Mouse (Mus musculus) monocyte, adult 2 months (primary cell): ENCODE measurements around the gene Gm12184.
A peak's percentile ranks its signal among the peaks of the same experiment; 100 is the strongest.
"Not testable (repeated sequence)": the region's sequence is repeated elsewhere in the genome, so short reads cannot be mapped to it uniquely, and the experiment has no call there.

ENCODE experiments used
- DNase-seq, 2 experiments: peaks; one replicate each; pipeline ENCODE4 v3.0.0; 2022; ENCODE audit warnings: low spot score in 2 of 2, low read depth in 1 of 2

Gm12184 gene

DNA sequence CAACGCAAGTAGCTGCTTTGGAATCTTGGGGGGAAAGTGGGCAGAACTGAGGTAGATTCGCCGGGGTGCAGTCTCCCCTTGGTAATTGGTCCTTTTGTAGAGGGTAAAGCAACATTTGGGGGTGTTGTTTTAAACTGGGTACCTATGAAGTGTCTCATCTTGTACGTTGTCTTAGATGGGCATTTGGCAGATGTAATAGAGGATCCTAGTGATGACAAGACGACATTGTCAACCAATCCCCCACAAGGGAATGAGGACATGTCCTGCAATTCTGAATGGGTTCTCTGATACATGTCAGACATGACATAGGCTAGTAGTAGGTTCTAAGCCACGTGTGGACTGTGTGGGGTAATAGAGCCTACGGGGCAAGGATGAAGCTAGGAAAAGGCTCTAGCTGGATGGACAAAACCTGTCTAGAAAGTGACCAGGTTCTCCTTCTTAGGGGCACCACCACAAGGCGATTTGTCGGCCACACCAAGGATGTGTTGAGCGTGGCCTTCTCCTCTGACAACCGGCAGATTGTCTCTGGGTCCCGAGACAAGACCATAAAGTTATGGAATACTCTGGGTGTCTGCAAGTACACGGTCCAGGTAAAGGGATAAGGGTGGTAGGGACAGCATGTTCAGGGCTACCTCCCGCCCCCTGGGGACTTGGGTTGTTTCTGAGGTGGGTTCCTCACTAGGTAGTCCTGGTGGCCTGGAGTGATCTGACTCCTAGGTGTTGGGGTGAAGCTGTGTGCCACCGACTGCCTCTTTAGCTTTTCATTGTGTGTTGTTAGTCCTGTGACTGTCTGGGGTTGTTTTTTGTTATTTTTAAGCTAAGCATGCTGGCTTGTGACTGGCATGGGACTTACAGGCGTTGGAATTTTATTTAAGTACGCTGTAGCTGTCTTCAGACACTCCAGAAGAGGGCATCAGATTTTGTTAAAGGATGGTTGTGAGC is 24.4 kb downstream of the Gm12184 start:
- no peak for DNase-seq

DNA sequence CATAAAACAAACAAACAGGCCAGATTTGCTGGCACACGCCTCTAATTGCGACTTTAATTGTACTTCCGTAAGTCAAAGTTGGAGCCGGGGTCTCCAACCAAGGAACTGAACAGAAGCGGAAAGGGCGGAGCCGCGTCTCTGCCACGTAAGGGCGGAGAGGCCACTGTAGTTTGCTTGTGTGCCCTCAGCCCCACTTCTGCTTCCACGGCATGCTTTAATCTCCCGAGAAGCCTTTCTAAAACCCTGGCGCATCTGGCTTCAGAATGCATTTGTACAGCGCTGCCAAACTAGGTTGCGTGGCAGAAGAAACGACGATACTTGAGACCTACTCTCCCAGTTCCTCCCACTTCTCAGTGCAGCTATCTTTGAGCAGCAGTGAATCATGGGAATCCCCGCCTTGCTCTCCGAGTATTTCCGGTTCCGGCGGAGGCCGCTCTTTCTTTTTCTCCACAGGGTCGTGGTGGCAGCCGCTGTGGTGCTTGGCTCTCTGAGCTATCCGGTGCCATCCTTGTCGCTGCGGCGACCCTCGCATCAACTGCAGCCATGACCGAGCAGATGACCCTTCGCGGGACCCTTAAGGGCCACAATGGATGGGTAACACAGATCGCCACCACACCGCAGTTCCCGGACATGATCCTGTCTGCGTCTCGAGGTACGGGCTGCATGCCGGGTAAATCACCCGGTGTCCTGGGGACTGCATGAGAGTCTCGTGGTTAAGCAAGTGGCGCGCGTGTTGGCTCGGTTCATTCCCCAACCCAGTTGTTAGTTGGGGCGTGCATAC is 26.3 kb downstream of the Gm12184 start, which contains the start of gene Rack1:
TSS of gene Rack1 (plus strand) at position 412 of the 781 bp plus-strand sequence.
- peak; percentile 77 to 83 for DNase-seq

DNA sequence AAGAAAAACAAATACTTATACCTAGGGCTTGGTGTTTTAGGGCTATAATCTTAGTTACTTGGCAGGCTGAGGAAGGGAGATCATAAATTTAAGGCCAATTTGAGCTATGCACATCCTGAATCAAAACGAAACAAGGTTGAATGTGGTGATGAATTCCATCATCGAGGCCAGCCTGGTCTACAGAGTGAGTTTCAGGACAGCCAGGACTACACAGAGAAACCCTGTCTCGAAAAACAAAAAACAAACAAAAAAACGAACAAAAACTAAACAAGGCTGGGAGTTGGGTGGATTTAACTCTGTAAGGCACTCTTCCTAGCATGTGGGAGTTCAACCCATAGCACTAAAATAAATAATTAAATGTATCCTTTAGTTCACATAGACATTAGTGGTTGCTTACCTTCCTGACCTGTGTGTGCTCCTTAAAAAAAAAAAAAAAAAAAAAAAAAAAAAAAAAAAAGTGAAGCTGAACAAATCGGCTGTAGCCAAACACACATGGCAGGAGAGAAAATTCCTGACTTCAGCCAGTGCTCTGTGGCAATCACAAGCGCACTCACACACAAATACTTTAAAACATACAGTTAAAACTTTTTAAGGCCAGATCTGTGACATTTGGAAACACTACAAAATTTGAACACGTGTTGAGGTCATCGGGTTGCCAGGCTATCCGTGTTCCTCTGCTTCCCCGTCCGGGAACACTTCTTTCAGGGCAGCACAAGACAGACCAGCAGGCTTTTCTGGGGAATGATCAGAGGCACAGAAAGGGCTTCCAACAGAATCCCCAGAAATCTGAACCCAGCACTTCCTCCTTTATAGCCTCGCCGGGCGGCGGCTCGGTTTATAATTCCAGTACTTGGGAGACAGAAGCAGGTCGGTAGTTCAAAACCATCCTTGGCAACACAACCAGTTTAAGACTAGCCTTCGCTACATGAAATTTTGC is 27.2 kb downstream of the Gm12184 start:
- no peak for DNase-seq

DNA sequence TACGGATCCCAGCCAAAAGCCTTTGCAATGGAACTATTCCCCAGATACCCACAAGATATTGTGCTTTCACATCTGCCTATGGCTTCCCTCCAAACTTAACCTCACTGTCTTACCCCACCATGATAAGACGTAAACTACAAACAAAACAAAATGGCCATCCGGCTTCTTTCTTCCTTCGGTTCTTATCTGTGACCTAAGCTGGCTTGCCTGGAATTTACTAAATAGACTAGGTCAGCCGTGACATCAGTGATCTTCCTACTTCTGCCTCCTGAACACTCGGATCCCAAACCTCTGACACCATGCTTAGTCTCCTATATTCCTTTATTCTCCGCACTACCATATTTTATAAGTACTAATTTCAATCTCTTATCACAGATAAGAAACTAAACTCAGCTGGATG is 28.1 kb downstream of the Gm12184 start:
- no peak for DNase-seq

DNA sequence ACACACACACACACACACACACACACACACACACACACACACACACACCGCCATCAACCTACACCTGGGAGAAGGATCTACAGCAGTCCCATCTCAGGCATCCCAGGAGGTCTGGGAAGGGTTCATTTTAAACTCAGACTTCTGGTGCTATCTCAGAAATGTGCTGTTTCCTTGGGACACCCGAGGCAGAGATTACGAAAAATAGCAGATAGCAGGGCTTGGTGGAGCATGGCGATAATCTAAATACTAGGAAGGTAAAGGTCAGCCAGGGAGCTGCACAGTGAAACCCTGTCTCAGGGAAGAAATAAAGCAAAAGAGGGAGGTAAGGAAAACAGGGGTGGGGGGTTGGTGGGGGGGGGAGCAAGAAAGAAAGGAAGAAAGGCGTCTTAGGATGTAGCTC is 29.2 kb downstream of the Gm12184 start:
- no peak for DNase-seq

DNA sequence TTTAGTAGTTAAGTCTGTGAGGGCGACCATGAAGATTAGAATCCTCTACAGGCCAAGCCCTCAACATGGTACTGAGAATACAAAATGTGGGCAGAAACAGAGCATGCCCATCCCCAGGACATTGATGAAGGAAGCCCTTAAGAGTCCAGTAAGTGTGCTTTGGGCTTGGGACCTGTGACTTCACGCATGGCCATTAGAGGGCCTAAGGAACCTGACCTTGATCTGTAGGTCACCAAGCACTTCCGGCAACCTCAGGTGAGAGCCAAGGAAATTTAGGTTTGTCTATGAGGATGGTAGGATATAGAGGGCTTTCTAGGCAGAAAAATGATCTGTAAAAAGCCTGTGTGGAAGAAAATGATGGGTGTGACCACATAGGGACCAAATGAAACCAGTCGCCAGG is 30.2 kb downstream of the Gm12184 start:
- DNase-seq = no peak

DNA sequence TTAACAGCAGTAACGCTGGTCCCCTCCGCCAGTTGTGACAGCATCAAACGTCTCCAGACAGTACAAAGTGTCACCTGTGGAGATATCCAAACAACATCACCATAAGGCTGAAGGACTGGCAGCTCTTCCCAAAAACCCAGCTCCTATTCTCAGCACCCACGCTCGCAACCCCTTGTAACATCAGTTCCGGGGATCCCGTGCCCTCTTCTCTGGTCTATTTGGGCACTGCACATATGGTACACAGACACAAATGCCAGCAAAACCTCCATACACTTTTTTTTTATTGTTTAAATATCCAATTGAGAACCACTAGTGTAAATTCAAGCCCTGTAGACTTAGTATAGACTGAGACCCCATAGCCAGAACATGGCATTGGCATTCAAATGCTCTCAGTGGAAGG is 31.2 kb downstream of the Gm12184 start:
- DNase-seq = peak in 1 of 2 experiments; percentile 22

DNA sequence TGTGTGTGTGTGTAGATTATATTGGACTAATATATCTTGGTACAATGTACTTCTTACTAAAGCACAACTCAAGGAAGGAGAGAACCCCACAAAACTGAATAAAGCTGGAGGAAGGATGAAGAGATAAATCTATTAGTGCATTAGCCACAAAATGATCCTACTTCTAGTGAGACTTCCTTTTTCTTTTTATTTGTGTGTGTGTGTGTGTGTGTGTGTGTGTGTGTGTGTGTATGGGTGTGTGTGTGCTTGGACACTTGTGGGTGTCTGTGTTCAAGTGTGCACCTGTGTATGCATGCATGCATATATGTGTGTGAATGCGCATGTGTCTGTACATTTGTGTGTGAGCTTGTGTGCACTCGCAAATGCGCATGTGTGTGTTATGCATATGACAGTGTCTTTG is 33.3 kb downstream of the Gm12184 start:
- no peak for DNase-seq

DNA sequence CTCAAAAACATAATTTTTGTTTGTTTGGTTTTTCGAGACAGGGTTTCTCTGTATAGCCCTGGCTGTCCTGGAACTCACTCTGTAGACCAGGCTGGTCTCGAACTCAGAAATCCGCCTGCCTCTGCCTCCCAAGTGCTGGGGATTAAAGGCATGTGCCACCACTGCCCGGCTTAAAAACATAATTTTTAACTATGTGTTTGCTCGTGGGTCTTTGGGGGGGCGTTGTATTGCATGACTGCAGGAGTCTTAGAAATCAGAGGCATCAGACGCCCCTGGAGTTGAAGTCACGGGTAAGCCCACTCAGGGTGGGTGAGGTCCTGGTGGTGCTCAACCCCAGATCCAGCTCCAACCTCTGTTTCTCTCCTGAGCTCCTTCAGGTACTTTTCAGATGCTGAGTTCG is 34.6 kb downstream of the Gm12184 start:
- not testable (repeated sequence) for DNase-seq

DNA sequence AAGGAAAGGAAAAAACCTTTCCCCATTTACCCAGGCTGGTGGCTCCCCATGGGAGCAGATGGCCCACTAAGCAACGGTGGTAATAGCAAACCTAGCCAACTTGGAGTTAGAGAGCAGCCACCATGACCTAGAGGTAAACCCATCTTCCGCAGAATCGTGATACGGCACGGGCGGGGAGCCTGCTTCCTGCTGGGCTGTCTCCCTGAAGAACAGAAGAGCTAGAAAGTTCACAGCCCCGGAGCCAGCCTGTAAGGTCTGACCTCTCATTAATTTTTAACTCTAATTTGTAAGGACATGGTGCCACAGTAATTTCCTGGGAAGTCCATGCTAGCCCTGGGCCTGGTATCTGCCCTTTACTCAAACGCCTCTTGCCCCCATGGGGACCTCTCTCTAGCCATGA is 35.5 kb downstream of the Gm12184 start:
- no peak for DNase-seq

DNA sequence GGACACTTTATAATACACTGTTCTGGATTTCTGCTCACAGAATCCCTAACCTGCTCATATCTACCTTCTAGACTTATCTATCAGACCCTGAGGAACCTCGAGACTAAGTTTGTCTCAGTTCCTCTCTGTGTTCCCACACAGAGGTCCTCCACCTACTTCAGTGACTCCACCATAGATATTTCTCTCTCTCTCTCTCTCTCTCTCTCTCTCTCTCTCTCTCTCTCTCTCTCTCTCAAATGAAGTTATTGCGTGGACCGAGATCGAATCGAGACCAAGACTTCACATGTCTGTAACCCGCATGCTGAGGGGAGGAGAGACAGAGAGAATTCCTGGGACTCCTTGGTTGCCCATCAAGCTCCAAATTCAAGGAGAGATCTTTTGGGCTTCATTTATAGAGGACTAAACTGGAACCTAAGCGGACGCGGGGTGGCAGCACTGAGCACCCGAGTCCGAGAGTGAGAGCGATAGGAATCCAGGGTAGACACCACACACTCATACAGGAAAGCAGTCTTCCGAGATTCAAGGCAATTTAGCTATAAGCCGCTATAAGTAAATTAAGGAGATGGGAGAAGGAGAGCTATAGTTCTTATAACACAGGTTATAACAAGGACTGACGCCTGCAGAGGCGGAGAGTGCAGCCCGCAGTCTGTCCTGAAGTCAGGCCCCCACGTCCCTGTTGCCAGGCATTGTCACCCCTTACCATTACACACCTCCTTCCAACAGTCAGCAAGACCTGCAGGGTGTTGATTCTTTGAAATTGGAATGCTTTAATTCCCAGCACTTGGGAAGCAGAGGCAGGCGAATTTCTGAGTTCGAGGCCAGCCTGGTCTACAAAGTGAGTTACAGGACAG is 36.3 kb downstream of the Gm12184 start:
- DNase-seq = peak in 1 of 2 experiments; percentile 73

DNA sequence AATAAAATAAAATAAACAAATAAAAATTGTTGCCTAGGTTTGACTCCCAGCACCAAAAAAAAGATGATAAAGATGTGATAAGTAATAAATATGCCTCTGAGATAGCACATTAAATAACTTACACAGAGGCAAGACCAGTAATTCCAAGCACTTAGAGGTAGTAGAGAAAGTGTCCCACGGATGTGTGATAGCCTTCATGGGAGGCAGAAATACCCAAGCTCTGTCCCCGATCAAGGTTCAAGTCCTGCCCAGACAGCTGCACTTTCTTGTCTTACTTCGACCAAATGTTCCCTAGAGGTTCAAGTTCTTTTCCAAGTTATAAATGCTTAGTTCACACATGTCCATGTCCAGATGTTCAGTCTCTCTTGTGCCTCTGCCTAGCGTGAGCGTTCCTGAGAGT is 37.2 kb downstream of the Gm12184 start:
- no peak for DNase-seq

DNA sequence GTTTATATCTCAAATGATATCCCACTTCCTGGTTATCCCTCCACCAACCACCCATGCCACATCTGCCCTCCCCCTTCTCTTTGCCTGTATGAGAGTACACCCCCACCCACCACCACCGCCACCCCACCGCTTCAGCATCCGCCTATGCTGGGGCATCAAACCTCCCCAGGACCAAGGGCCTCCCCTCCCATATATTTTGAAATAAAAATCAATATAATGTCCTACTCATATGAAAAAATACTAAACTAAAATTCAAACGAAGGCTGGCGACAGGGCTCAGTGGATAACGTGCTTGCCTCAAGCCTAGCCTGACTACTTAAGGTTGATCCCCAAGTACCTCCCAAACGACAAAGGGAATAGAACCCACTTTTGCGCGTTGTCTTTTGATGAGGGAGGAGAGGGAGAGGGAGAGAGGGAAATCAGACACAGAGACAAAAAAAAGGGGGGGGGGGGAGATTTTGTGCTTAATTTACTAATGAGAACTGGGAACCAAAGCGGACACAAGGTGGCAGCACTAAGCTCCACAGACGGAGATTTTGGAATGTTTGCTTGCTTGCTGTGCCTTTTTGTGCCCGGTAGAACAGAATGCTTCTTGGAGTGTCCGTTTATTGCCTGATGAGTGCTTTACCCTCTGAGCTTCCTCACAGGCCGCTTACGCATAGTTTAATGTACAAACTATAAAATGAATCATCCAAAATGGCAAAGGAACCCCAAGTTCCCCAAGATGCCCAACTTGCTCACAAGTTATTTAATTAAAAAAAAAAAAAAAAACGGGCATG is 38.0 kb downstream of the Gm12184 start:
- DNase-seq = peak in 1 of 2 experiments; percentile 76

DNA sequence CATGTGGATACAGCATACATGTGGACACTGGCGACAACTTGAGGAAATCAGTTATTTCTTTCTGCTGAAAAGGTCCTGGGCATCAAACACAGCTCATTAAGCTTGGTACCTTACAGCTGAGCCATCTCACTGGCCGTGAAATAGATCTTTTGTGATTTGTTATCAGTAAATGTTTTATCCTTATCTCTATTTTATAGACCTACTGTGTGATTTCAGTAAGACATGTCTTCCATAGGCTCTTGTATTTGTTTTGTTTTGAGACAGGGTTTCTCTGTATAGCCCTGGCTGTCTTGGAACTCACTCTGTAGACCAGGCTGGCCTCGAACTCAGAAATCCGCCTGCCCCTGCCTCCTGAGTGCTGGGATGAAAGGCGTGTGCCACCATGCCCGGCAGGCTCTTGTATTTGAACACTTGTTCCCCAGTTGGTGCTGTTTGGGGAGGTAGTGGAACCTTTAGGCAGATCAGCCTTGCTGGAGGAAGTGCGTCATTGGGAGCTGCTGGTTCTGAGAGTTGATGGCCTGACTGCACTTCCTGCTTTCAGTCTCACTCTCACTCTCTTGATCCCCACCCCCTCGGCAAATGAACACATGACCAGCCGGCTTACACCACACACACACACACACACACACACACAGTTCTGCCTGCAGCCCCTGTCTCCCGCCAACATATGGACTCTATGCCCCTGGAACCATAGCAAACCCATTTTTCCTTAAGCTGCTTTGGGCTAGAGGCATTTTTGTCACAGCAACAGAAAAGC is 38.8 kb downstream of the Gm12184 start:
- DNase-seq = peak; percentile 61 to 70

DNA sequence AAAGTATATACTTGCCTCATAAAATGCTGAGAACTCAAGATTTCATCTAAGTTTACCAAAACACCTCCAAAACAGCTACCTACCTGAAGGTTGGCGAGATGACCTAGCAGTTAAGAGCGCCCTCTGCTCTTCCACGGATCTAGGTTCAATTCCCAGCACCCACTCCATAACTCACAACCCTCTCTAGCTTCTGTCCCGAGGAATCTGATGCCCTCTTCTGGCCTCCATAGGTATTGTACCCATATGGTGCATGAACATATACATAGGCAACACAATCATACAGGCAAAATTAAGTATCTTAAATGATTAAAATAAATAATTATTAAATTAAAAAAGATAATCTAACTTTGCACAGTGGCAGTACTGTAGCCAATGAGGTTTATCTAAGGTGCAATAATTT is 44.2 kb downstream of the Gm12184 start:
- no peak for DNase-seq

DNA sequence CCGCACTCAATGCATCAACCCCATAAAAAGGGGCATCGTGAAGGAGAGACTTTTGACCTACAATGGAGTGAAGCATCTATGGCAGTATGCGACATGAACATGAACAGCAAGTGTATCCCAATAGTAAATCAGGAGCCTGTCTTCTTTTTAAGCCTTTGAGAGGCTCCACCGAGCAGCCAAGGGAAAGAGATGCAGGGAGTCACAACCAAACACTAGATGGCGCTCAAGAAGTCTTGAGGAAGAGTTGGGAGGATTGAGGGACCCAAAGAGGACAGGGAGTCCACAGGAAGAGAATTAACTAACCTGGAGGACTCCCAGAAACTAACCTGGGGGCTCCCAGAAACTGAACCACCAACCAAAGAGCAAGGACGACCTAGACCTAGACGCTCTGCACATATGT is 47.0 kb downstream of the Gm12184 start:
- peak in 1 of 2 experiments; percentile 24 for DNase-seq

DNA sequence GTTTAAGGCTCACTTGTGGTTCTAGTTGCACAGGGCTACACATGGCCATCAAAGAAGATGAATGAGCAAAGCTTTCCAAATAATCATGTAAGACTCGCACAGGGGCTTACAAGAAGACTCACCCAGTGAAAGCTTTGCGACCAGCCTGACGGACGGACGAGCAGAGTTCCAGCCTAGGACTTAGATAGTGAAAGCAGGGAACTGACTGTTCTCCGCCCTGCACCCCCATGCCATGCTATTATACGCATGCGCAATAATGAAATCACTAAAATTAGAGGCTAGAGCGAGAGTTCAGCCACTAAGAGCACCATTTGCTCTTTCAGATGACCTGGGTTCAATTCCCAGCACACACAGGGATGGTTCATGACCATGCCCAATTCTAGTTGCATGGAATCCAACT is 49.2 kb downstream of the Gm12184 start:
- DNase-seq = no peak

DNA sequence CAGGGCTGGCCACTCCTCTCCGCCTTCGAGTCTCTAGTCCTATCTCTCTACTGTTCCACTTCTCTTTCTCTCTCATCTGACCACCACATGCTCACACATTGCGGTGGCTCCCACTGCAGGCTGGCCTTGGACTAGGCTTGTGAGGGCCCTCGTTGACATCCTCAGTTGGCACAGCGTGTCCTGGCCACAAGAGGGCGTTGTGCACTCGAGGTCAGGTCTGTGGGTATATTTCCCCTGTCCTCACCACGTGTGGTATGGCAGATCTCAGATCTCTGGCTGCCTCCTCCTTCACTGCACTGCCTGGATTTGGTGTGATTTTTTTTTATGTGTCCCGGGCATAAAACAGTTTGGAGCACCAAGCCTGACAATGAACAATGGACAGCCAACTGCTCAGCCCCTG is 49.8 kb downstream of the Gm12184 start:
- DNase-seq = peak in 1 of 2 experiments; percentile 29

DNA sequence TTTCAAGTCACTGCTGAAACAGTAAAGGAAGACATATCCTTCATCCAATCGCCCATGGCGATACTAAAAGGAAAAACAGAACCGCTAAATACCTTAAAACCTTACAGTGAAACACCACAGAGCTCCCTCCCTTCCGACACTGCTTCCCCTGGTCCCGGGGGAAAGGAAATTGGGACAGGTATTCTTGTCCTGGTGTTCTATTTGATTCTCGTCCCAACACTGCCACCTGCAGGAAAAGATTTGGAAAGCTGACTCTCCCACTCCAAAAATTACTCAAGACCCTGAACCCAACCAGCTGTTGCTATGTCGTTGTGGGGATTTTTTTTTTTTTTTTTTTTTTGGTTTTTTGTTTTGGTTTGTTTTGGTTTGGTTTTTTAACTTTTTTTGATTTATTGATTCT is 51.0 kb downstream of the Gm12184 start:
- DNase-seq = no peak
